Mouse (Mus musculus) small intestine, adult 2 months (tissue): Measurements from ENCODE around the gene Erlin1. TPM values are rescaled to one million over a fixed set of nuclear protein-coding genes. Genes with fewer than 3 reads are reported as not detected.
A peak's percentile ranks its signal among the peaks of the same experiment; 100 is the strongest.

Source experiments
- H3K27ac ChIP-seq: fragments of 200-500 bp; 2 replicates; pipeline ENCODE4 v1.5.1; 2012; ENCODE audit warnings: low read depth, low read length, control low read depth, inconsistent platforms; ENCODE audit not compliant: insufficient read depth
- H3K27me3 ChIP-seq: fragments of 200-500 bp; 2 replicates; pipeline ENCODE4 v1.6.1; 2012; ENCODE audit warnings: mild to moderate bottlenecking, moderate library complexity, low read length, inconsistent platforms; ENCODE audit not compliant: control insufficient read depth, insufficient read depth
- H3K36me3 ChIP-seq: fragments of 200-500 bp; 2 replicates; pipeline ENCODE4 v1.6.1; 2012; ENCODE audit warnings: mild to moderate bottlenecking, low read length, control low read depth, inconsistent platforms; ENCODE audit not compliant: control insufficient read depth, insufficient read depth
- H3K4me1 ChIP-seq: fragments of 200-500 bp; 2 replicates; pipeline ENCODE4 v1.6.1; 2012; ENCODE audit warnings: low read length, inconsistent platforms, mixed read lengths; ENCODE audit not compliant: control insufficient read depth, insufficient read depth, insufficient read length
- H3K4me3 ChIP-seq: fragments of 200-500 bp; 2 replicates; pipeline ENCODE4 v1.5.1; 2012; ENCODE audit warnings: low read depth, mild to moderate bottlenecking, control low read depth, inconsistent platforms, low read length, moderate library complexity
- CTCF ChIP-seq: fragments of 200-500 bp; IDR thresholded peaks from 2 replicates; pipeline ENCODE4 v1.5.1; 2012; ENCODE audit warnings: low read depth, mild to moderate bottlenecking, control low read depth, inconsistent platforms, low read length, moderate library complexity, mixed read lengths; ENCODE audit not compliant: insufficient replicate concordance, insufficient read length; ENCODE audit errors: extremely low read depth
- POLR2A ChIP-seq: fragments of 200-500 bp; IDR thresholded peaks from 2 replicates; pipeline ENCODE4 v1.6.1; 2012; ENCODE audit warnings: low read depth, mild to moderate bottlenecking, control low read depth, inconsistent platforms, low read length, moderate library complexity
- WGBS: fragments of 180-500 bp; shearing (Covaris S2); methylation state at CpG from one replicate; pipeline ENCODE4 v1.1.7; 2018; 5-methylcytosine and 5-hydroxymethylcytosine counted together
- polyA plus RNA-seq: library from polyadenylated mRNA; depleted of rRNA; stranded (reverse); fragments of >200 nt; gene quantifications from 2 replicates; pipeline ENCODE4 v1.2.3, GENCODE M21; 2012

Gene Erlin1
- polyA plus RNA-seq, 1 experiment, result 10.9 TPM

DNA sequence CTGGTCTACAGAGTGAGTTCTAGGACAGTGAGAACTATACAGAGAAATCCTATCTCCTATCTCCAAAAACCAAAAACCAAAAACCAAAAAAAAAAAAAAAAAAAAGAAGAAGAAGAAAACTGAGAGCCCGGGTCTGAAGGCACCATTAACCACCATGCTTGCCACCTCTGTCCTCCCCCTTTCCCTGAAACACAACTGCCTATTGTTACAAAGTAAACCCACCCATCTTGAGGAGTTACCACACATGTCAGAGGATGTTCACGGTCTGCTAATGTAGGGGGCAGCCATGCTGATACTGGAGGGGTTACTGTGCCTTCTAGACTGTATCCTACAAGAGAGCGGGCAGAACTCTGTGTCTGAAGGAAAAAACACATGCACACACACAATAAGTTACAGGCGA lies 7.4 kb upstream of the Erlin1 start:
- H3K27ac ChIP-seq, result no peak overlapping the region
- H3K27me3 ChIP-seq, result no peaks in the 10 kb centered on the region
- WGBS, result 84% methylated on average over 4 of the region's 4 CpGs
- peaks cover 51% of the 10 kb centered on the region for H3K36me3 ChIP-seq
- no peak for TF ChIP-seq CTCF
- no peak for TF ChIP-seq POLR2A
- no peak overlapping the region for H3K4me3 ChIP-seq
- H3K4me1 ChIP-seq, result no peaks in the 10 kb centered on the region

DNA sequence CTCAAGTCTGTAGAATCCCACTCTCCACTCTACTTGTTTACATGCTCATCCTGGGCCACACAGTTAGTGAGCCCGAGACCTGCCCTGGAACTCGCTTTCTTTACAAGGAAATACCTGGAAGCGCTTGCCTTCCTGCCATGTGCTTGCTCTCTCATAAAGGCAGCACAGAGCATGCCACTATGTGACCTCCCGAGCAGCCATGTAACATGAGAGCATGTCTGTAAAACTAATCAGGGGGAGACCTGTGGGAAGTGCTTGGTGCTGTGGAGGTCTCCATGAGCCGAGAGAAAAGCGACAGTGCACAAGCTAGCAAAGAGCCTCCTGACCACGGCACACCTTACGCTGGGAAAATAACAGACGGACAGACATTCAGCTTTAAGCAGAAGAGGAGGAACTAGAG lies 6.9 kb upstream of the Erlin1 start:
- TF ChIP-seq CTCF (no peak), POLR2A (no peak)
- H3K36me3 ChIP-seq, result peaks cover 49% of the 10 kb centered on the region
- 87% methylated on average over 9 of the region's 9 CpGs for WGBS

GRCm38 (mm10) chr19:44074986-44075385 lies 5.4 kb upstream of the Erlin1 start:
- TF ChIP-seq POLR2A (no peak), CTCF (no peak)
- H3K27me3 ChIP-seq, result no peaks in the 10 kb centered on the region
- WGBS, result 88% methylated on average over 11 of the region's 11 CpGs
- no peaks in the 10 kb centered on the region for H3K4me1 ChIP-seq
- H3K27ac ChIP-seq, result no peak overlapping the region
- no peak overlapping the region for H3K4me3 ChIP-seq
- peaks cover 41% of the 10 kb centered on the region for H3K36me3 ChIP-seq

More for the DNA sequence above, 6.9 kb upstream of the Erlin1 start:
- Histone ChIP-seq H3K4me1 (no peaks in the 10 kb centered on the region), H3K4me3 (no peak overlapping the region), H3K27ac (no peak overlapping the region), H3K27me3 (no peaks in the 10 kb centered on the region)

GRCm38 (mm10) chr19:44071166-44071565 lies 1.6 kb upstream of the Erlin1 start:
- H3K36me3 ChIP-seq, result peaks cover 22% of the 10 kb centered on the region
- WGBS, result 60% methylated on average over 5 of the region's 5 CpGs
- H3K27me3 ChIP-seq, result no peaks in the 10 kb centered on the region
- H3K4me1 ChIP-seq, result peaks cover 5% of the 10 kb centered on the region; the same call in 1 of the 2 replicates
- no peak overlapping the region for H3K4me3 ChIP-seq
- no peak overlapping the region for H3K27ac ChIP-seq
- TF ChIP-seq CTCF, result no peak
- TF ChIP-seq POLR2A, result no peak

- Histone ChIP-seq H3K36me3 (peaks cover 14% of the 10 kb centered on the region), H3K27ac (0 out of 2 replicates have a peak overlapping the region, but pooled peaks have one; percentile 23), H3K4me3 (peak overlapping the region; percentile 85), H3K4me1 (peaks cover 5% of the 10 kb centered on the region; the same call in 1 of the 2 replicates), H3K27me3 (no peaks in the 10 kb centered on the region)
- TF ChIP-seq POLR2A, result no peak
- TF ChIP-seq CTCF, result no peak
- 1% methylated on average over 4 of the region's 4 CpGs for WGBS
Measured at GRCm38 (mm10) chr19:44069914-44070232, 288 bp upstream of the Erlin1 start.

- Histone ChIP-seq H3K27me3 (no peaks in the 10 kb centered on the region), H3K4me1 (peaks cover 6% of the 10 kb centered on the region; the same call in 1 of the 2 replicates), H3K4me3 (no peak overlapping the region), H3K27ac (peak overlapping the region; percentile 83), H3K36me3 (peaks cover 10% of the 10 kb centered on the region)
- 68% methylated on average over 4 of the region's 4 CpGs for WGBS
- TF ChIP-seq POLR2A (no peak), CTCF (no peak)
Measured at GRCm38 (mm10) chr19:44068232-44068631, 1.4 kb downstream of the Erlin1 start.

DNA sequence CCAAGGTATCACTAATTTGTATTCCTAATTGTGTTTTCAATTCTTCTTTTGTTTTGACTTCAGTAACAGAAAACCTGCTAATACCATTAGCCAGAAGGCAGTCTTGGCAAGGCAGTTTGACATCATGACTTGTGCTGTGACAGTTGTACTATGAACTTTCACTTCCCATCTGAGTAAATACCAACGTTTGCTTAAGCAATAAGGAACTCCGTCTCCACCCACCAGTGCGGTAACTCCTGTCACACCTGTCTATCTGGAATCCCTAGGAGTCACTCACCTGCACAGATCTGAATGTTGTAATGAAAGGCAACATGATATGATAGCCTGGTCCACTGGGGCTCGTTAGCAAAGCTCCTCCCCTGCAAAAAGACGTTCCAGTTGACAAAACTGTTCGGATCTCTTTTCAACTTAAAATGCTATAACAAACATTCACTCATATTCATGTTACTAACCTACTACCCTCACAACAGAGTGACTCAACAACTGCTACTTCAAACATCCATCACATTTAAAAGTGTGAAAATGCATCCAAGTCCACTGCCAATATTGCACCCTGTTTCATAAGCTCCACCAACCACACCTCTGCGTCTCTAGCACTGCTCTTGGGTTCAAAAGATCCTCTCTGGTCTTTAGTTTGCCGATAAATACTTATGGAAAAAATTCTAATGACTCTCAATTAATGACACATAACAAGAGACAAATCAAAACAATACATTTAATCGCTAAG lies 2.1 kb downstream of the Erlin1 start:
- Histone ChIP-seq H3K27ac (peak overlapping the region; percentile 83), H3K4me1 (peaks cover 8% of the 10 kb centered on the region; the same call in 1 of the 2 replicates), H3K4me3 (no peak overlapping the region), H3K27me3 (no peaks in the 10 kb centered on the region), H3K36me3 (peaks cover 10% of the 10 kb centered on the region)
- WGBS, result 29% methylated on average over 9 of the region's 9 CpGs
- TF ChIP-seq POLR2A (no peak), CTCF (no peak)
